Mouse (Mus musculus) neural tube, embryonic 10.5 days (tissue): Measurements from ENCODE around the gene Prl3d2.
"Not testable (repeated sequence)": the region's sequence is repeated elsewhere in the genome, so short reads cannot be mapped to it uniquely, and the experiment has no call there.

Experiments used
- DNase-seq: peaks from one replicate; pipeline ENCODE4 v3.0.0-alpha.2; 2017; ENCODE audit warnings: low spot score; ENCODE audit errors: extremely low spot score

The Prl3d2 gene

DNA sequence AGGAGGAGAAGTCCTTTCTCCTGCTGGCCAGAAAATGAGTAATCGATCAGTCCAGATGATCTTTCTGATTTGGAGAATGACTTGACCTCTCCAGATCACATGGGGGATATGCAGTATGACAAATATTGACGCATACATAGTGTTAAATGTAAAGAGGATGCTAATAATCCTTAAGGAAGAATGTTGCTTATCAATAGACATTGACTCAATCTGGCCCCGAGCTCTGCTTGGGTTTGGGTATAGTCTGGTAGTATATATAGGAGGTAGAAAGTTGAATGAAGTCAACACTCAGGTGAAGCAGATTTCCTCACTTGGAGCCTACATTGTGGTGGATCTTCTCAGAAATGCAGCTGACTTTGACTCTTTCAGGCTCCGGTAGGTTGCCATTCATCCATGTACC lies at the start of gene Prl3d2:
Gene Prl3d2, plus strand, starts transcription at position 301 of the 400 bp plus-strand sequence.
- not testable (repeated sequence) for DNase-seq

DNA sequence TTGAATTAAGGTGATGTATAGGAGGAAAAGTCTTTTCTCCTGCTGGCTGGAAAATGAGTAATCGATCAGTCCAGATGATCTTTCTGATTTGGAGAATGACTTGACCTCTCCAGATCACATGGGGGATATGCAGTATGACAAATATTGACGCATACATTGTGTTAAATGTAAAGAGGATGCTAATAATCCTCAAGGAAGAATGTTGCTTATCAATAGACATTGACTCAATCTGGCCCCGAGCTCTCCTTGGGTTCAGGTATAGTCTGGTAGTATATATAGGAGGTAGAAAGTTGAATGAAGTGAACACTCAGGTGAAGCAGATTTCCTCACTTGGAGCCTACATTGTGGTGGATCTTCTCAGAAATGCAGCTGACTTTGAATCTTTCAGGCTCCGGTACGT lies 27.6 kb upstream of the Prl3d2 start, which contains the start of gene Prl3d1:
Gene Prl3d1, plus strand, starts transcription at position 301 of the 400 bp plus-strand sequence.
- DNase-seq, result not testable (repeated sequence)

DNA sequence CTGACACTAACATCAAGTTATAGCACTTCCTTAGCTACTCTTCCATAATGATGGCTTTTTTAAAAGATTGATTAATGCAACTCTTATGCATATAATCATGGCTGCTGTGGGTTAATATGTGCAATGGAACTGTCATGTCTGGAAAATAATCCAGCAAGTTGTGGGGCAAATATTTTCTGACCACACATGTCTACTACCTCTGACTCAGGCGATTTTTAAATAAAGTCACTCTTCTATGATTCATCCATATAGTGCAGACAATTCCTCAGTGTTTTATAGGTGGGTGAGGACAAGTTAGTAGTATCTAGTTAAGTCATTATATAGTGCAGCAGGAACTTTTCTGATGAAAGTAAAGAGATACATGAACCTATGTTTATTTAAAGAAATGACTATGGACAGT lies 26.8 kb downstream of the Prl3d2 start:
- DNase-seq, result no peak

DNA sequence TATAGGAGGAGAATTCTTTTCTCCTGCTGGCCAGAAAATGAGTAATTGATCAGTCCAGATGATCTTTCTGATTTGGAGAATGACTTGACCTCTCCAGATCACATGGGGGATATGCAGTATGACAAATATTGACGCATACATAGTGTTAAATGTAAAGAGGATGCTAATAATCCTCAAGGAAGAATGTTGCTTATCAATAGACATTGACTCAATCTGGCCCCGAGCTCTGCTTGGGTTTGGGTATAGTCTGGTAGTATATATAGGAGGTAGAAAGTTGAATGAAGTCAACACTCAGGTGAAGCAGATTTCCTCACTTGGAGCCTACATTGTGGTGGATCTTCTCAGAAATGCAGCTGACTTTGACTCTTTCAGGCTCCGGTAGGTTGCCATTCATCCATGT lies 35.0 kb downstream of the Prl3d2 start, which contains the start of gene Prl3d3:
Gene Prl3d3, plus strand, starts transcription at position 301 of the 400 bp plus-strand sequence.
- DNase-seq, result not testable (repeated sequence)
